Mouse (Mus musculus) kidney, postnatal 10 days (tissue): ENCODE results near the gene Skint2.

Experiments used
- DNase-seq: peaks from one replicate; pipeline ENCODE4 v3.0.0; 2021; ENCODE audit warnings: mixed read lengths

The Skint2 gene

DNA sequence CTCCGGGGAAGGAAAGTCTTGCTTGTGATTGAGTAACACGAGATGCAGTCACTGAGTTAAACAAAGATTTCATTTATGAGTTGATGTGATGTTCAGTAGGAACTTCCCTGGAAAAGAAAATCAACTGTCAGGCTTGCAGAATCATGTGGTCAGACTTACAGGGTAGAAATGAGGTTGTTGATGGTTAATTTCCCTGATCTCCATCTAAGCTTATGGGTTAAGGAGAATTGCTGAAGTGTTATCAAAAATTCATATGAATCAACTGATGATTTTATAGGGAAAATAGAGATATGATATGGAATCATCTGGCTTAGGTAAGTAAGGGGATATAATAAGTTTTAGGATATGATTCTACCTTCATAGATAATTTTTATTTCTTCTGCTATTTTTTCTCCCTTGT is at the start of gene Skint2:
Gene Skint2 (plus strand): TSS at position 301 of the 400 bp plus-strand sequence.
- no peak for DNase-seq
